Mouse (Mus musculus) limb, embryonic 11.5 days (tissue): ENCODE results near the gene Ace. TPM values are rescaled to one million over a fixed set of nuclear protein-coding genes. Genes with fewer than 3 reads are reported as not detected.

Source experiments
- ATAC-seq: fragments of 200-750 bp; cut with Nextera tagmentation; 2 replicates; pipeline ENCODE4 v1.8.0; 2017; ENCODE audit warnings: low read depth; ENCODE audit not compliant: insufficient number of reproducible peaks, low FRiP score, low TSS enrichment
- DNase-seq: peaks from one replicate; pipeline ENCODE4 v3.0.0-alpha.2; 2015; ENCODE audit warnings: low spot score
- H3K27ac ChIP-seq: fragments of 300-500 bp; sonication (generic); replicated peaks from 2 replicates; pipeline ENCODE4 v1.5.1; 2014; ENCODE audit warnings: low read depth, mild to moderate bottlenecking, low read length
- H3K27me3 ChIP-seq: fragments of 300-500 bp; sonication (generic); 2 replicates; pipeline ENCODE4 v1.6.1; 2014; ENCODE audit warnings: mild to moderate bottlenecking, low read length, mixed read lengths; ENCODE audit not compliant: control insufficient read depth, insufficient read depth
- H3K36me3 ChIP-seq: fragments of 300-500 bp; sonication (generic); 2 replicates; pipeline ENCODE4 v1.6.1; 2014; ENCODE audit warnings: mild to moderate bottlenecking, low read length, moderate library complexity, mixed read lengths; ENCODE audit not compliant: control insufficient read depth, insufficient read depth
- H3K4me1 ChIP-seq: fragments of 300-500 bp; sonication (generic); 2 replicates; pipeline ENCODE4 v1.6.1; 2014; ENCODE audit warnings: low read length, mixed read lengths; ENCODE audit not compliant: control insufficient read depth, insufficient read depth
- H3K4me2 ChIP-seq: fragments of 300-500 bp; sonication (generic); 2 replicates; pipeline ENCODE4 v1.6.1; 2014; ENCODE audit warnings: low read depth, mild to moderate bottlenecking, moderate library complexity; ENCODE audit not compliant: severe bottlenecking
- H3K4me3 ChIP-seq: fragments of 300-500 bp; sonication (generic); 2 replicates; pipeline ENCODE4 v1.5.1; 2014; ENCODE audit warnings: low read depth, low read length
- H3K9ac ChIP-seq: fragments of 300-500 bp; sonication (generic); 2 replicates; pipeline ENCODE4 v1.6.1; 2014; ENCODE audit warnings: mild to moderate bottlenecking, low read length
- H3K9me3 ChIP-seq: fragments of 300-500 bp; sonication (generic); 2 replicates; pipeline ENCODE4 v1.6.1; 2016; ENCODE audit warnings: low read length; ENCODE audit not compliant: control insufficient read depth
- WGBS: fragments of 180-500 bp; shearing (Covaris S2); extraction: QIAGEN DNeasy Blood & Tissue Kit; methylation state at CpG from one replicate; pipeline ENCODE4 v1.1.7; 2014; 5-methylcytosine and 5-hydroxymethylcytosine counted together
- polyA plus RNA-seq: library from polyadenylated mRNA; unstranded; fragments of >200 nt; fragmentation: Nextera tagmentation; extraction: Ambion mirVana; gene quantifications from 2 replicates; pipeline ENCODE4 v1.2.1, GENCODE M21; 2014

Gene Ace
- polyA plus RNA-seq, 1 experiment from 2014 or later = 0.15 TPM

GRCm38 (mm10) chr11:105968948-105969347 lies 1.2 kb downstream of the Ace start:
- Histone ChIP-seq H3K9me3 (no peaks in the 10 kb centered on the region), H3K9ac (no peak overlapping the region), H3K27ac (no peak overlapping the region), H3K4me1 (peaks cover 4% of the 10 kb centered on the region; the same call in 1 of the 2 replicates), H3K27me3 (peaks cover 30% of the 10 kb centered on the region), H3K4me2 (no peak overlapping the region), H3K4me3 (no peak overlapping the region), H3K36me3 (no peaks in the 10 kb centered on the region)
- WGBS = 59% methylated on average over 10 of the region's 10 CpGs
- ATAC-seq (no peak), DNase-seq (no peak)

DNA sequence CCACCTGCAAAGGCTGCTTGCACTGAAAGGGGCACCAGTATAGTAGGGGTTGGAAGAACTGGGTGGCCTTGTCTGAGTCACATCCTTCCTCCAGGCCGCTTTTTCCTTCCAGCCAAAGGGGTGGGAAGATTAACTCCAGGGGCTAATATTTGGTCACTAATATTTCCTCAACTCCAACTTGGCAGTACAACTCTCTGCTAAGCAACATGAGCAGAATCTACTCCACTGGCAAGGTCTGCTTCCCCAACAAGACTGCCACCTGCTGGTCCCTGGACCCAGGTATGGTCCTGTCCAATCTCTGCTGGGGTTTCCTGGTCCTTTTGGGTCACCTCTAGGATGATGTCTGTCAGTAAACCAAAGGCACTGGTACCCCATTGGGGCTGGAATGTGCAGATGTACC lies 1.8 kb downstream of the Ace start:
- Histone ChIP-seq H3K9me3 (no peaks in the 10 kb centered on the region), H3K4me2 (no peak overlapping the region), H3K4me3 (no peak overlapping the region), H3K27ac (no peak overlapping the region), H3K4me1 (peaks cover 4% of the 10 kb centered on the region; the same call in 1 of the 2 replicates), H3K36me3 (no peaks in the 10 kb centered on the region), H3K9ac (no peak overlapping the region), H3K27me3 (peaks cover 30% of the 10 kb centered on the region)
- no peak for ATAC-seq
- WGBS = 39% methylated on average over 1 of the region's 1 CpGs
- DNase-seq = peak; percentile 37

DNA sequence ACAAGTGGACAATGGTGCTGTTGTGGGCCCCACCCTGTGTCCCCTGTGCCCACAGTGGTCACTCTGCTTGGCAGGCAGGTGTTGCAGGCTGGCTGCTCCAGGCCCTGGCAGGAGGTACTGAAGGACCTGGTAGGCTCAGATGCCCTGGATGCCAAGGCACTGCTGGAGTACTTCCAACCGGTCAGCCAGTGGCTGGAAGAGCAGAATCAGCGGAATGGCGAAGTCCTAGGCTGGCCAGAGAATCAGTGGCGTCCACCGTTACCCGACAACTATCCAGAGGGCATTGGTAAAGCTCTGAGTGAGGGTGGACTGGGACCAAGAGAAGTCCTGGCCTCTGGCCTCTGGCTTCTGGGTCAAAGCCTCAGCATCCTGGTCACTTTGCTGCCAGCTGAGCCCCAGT lies 6.8 kb downstream of the Ace start:
- H3K4me3 ChIP-seq = no peak overlapping the region
- H3K9me3 ChIP-seq = no peaks in the 10 kb centered on the region
- no peaks in the 10 kb centered on the region for H3K36me3 ChIP-seq
- no peak for ATAC-seq
- DNase-seq = no peak
- H3K9ac ChIP-seq = no peak overlapping the region
- H3K4me1 ChIP-seq = no peaks in the 10 kb centered on the region
- H3K4me2 ChIP-seq = no peak overlapping the region
- WGBS = 94% methylated on average over 6 of the region's 6 CpGs
- no peaks in the 10 kb centered on the region; the same call in 1 of the 2 replicates for H3K27me3 ChIP-seq
- no peak overlapping the region for H3K27ac ChIP-seq

- H3K4me2 ChIP-seq = no peak overlapping the region
- no peak overlapping the region for H3K4me3 ChIP-seq
- no peaks in the 10 kb centered on the region for H3K4me1 ChIP-seq
- no peaks in the 10 kb centered on the region for H3K36me3 ChIP-seq
- 73% methylated on average over 3 of the region's 3 CpGs for WGBS
- no peak for DNase-seq
- H3K27ac ChIP-seq = no peak overlapping the region
- H3K27me3 ChIP-seq = no peaks in the 10 kb centered on the region; the same call in 1 of the 2 replicates
- no peak overlapping the region for H3K9ac ChIP-seq
- no peak; the same call in 1 of the 2 replicates for ATAC-seq
- H3K9me3 ChIP-seq = no peaks in the 10 kb centered on the region
Observed at GRCm38 (mm10) chr11:105975050-105975449, 7.3 kb downstream of the Ace start.

DNA sequence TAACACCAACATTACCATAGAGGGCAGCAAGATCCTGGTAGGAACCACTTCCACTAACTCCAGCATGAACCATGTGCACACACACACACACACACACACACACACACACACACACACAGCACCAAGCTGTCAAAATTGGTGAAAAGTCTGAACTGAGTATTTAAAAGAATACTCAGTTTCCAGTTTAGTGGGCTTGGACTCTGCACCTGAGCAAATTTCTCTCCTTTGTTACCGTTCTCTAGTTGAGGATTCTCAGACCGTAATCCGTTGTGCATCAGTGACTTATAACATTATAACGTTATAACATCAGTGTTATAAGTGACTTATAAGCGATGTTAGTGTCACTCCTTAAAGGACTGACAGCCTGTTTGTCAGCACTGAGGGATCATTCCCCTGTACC lies 7.9 kb downstream of the Ace start:
- ATAC-seq (no peak), DNase-seq (no peak)
- Histone ChIP-seq H3K4me3 (no peak overlapping the region), H3K9ac (no peak overlapping the region), H3K9me3 (no peaks in the 10 kb centered on the region), H3K36me3 (no peaks in the 10 kb centered on the region), H3K27ac (no peak overlapping the region), H3K4me2 (no peak overlapping the region), H3K27me3 (no peaks in the 10 kb centered on the region), H3K4me1 (no peaks in the 10 kb centered on the region)
- 87% methylated on average over 5 of the region's 5 CpGs for whole genome bisulfite sequencing

GRCm38 (mm10) chr11:105978232-105978631 lies 10.5 kb downstream of the Ace start:
- no peak for DNase-seq
- Histone ChIP-seq H3K4me1 (no peaks in the 10 kb centered on the region), H3K27me3 (no peaks in the 10 kb centered on the region), H3K36me3 (no peaks in the 10 kb centered on the region), H3K9ac (no peak overlapping the region), H3K9me3 (no peaks in the 10 kb centered on the region), H3K27ac (no peak overlapping the region), H3K4me2 (no peak overlapping the region), H3K4me3 (no peak overlapping the region)
- no peak for ATAC-seq
- WGBS = 77% methylated on average over 2 of the region's 2 CpGs

DNA sequence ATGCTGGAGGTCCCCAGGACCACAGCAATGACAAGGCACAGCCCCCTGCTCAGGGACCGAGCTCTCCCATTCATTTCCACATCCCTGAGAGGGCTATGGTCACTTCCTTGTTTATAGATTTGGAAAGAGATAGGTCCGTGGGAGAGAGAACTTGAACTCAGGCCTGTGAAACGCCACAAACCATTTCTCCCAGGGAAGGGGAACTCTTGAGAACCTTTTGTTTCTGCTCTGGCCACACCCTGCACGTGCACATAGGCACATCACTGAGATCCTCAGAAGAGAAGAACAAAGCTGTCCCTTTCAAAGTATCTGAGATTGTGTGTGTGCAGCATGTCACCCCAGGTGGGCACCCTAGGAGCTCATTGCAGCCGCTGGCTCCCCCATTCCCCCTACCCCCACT lies 10.9 kb downstream of the Ace start:
- H3K9me3 ChIP-seq = no peaks in the 10 kb centered on the region
- H3K27me3 ChIP-seq = no peaks in the 10 kb centered on the region
- 81% methylated on average over 5 of the region's 5 CpGs for WGBS
- ATAC-seq (no peak), DNase-seq (no peak)
- H3K4me2 ChIP-seq = no peak overlapping the region
- H3K9ac ChIP-seq = no peak overlapping the region
- H3K4me3 ChIP-seq = no peak overlapping the region
- no peaks in the 10 kb centered on the region for H3K4me1 ChIP-seq
- H3K27ac ChIP-seq = no peak overlapping the region
- H3K36me3 ChIP-seq = no peaks in the 10 kb centered on the region

DNA sequence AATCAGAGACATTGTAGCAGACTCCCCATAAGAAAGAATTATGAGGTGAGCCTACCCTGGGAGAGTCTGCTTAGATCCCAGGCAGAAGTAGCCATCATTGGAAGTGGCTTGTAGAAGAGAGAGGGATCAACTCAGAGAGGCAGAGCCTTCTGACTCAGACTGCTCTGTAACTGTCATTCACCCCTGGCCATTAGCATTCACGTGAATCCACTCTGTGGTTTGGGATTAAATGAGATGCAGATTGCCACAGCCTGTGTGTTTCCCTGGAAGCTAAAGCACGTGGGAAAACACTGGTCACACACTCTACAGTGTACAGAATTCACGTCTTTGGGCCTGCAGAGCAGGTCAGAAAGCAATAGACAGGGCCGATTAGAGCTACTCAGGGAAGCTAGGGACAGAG lies 16.7 kb downstream of the Ace start:
- DNase-seq (no peak), ATAC-seq (no peak)
- H3K27ac ChIP-seq = no peak overlapping the region
- WGBS = 66% methylated on average over 4 of the region's 4 CpGs
- H3K9ac ChIP-seq = no peak overlapping the region
- no peaks in the 10 kb centered on the region for H3K36me3 ChIP-seq
- H3K4me3 ChIP-seq = no peak overlapping the region
- H3K27me3 ChIP-seq = no peaks in the 10 kb centered on the region
- no peaks in the 10 kb centered on the region for H3K4me1 ChIP-seq
- no peaks in the 10 kb centered on the region for H3K9me3 ChIP-seq
- H3K4me2 ChIP-seq = no peak overlapping the region

DNA sequence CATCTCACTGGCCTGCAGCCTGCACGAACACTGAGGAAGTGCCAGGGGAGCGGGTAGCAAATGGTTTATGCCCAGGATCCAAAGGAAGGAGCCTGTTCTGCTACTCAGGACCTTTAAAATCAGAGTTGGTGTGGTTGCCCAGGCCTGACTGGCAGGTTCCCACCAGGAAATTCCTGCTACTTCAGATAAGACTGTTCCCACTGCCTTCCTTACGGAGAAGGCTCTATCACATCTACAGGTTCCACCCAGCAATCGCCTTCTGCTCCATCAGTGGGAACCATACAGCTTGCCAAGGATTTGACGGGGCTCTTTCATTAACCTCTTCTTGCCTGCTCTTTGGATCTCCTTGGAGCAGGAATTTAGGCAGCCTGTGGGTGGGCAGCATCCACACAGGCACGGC lies 19.7 kb downstream of the Ace start:
- H3K9ac ChIP-seq = no peak overlapping the region
- H3K4me2 ChIP-seq = no peak overlapping the region
- no peaks in the 10 kb centered on the region for H3K27me3 ChIP-seq
- H3K36me3 ChIP-seq = no peaks in the 10 kb centered on the region
- no peak for DNase-seq
- H3K4me1 ChIP-seq = no peaks in the 10 kb centered on the region
- 86% methylated on average over 6 of the region's 6 CpGs for WGBS
- H3K9me3 ChIP-seq = no peaks in the 10 kb centered on the region
- no peak overlapping the region for H3K4me3 ChIP-seq
- no peak for ATAC-seq
- no peak overlapping the region for H3K27ac ChIP-seq
